Mouse (Mus musculus): ENCODE results near the gene Emc6. TPM values are rescaled to one million over a fixed set of nuclear protein-coding genes. Genes with fewer than 3 reads are reported as not detected.

Emc6 gene
- polyA plus RNA-seq, 1 experiment from 2014 or later: 111 TPM

GRCm38 (mm10) chr11:73148209-73148608 is 28.6 kb downstream of the Emc6 start:
- no peaks in the 10 kb centered on the region for H3K4me1 ChIP-seq (ENCODE audit: control insufficient read depth, insufficient read depth, low read length)
- H3K9ac ChIP-seq (ENCODE audit: low read length): no peak overlapping the region
- H3K4me2 ChIP-seq (ENCODE audit: low read depth, severe bottlenecking): no peak overlapping the region
- no peak for DNase-seq (ENCODE audit: low spot score)
- H3K4me3 ChIP-seq (ENCODE audit: low read depth, low read length): no peak overlapping the region
- no peak overlapping the region for H3K27ac ChIP-seq (replicated peaks; ENCODE audit: low read depth, low read length)
- WGBS: 84% methylated on average over 9 of the region's 9 CpGs
- no peaks in the 10 kb centered on the region for H3K36me3 ChIP-seq (ENCODE audit: control insufficient read depth, insufficient read depth, low read length)
- no peaks in the 10 kb centered on the region for H3K27me3 ChIP-seq (ENCODE audit: control insufficient read depth, insufficient read depth, low read length)
- no peaks in the 10 kb centered on the region for H3K9me3 ChIP-seq (ENCODE audit: control insufficient read depth, low read length)
- ATAC-seq (ENCODE audit: insufficient number of reproducible peaks, low FRiP score, low TSS enrichment, low read depth): no peak

- no peak for DNase-seq (ENCODE audit: low spot score)
- no peak for ATAC-seq (ENCODE audit: insufficient number of reproducible peaks, low FRiP score, low TSS enrichment, low read depth)
- no peak overlapping the region for H3K27ac ChIP-seq (replicated peaks; ENCODE audit: low read depth, low read length)
- H3K27me3 ChIP-seq (ENCODE audit: control insufficient read depth, insufficient read depth, low read length): no peaks in the 10 kb centered on the region
- H3K36me3 ChIP-seq (ENCODE audit: control insufficient read depth, insufficient read depth, low read length): no peaks in the 10 kb centered on the region
- no peak overlapping the region for H3K4me3 ChIP-seq (ENCODE audit: low read depth, low read length)
- H3K9me3 ChIP-seq (ENCODE audit: control insufficient read depth, low read length): no peaks in the 10 kb centered on the region
- no peaks in the 10 kb centered on the region for H3K4me1 ChIP-seq (ENCODE audit: control insufficient read depth, insufficient read depth, low read length)
- H3K4me2 ChIP-seq (ENCODE audit: low read depth, severe bottlenecking): no peak overlapping the region
- WGBS: 57% methylated on average over 7 of the region's 7 CpGs
- H3K9ac ChIP-seq (ENCODE audit: low read length): no peak overlapping the region
Measured at GRCm38 (mm10) chr11:73146975-73147365, 29.9 kb downstream of the Emc6 start.

GRCm38 (mm10) chr11:73146026-73146974 is 30.5 kb downstream of the Emc6 start:
- Histone ChIP-seq H3K4me2 (ENCODE audit: low read depth, severe bottlenecking) (no peak overlapping the region), H3K4me1 (ENCODE audit: control insufficient read depth, insufficient read depth, low read length) (no peaks in the 10 kb centered on the region), H3K9ac (ENCODE audit: low read length) (no peak overlapping the region), H3K4me3 (ENCODE audit: low read depth, low read length) (no peak overlapping the region), H3K27me3 (ENCODE audit: control insufficient read depth, insufficient read depth, low read length) (no peaks in the 10 kb centered on the region), H3K27ac (replicated peaks; ENCODE audit: low read depth, low read length) (no peak overlapping the region), H3K36me3 (ENCODE audit: control insufficient read depth, insufficient read depth, low read length) (no peaks in the 10 kb centered on the region), H3K9me3 (ENCODE audit: control insufficient read depth, low read length) (no peaks in the 10 kb centered on the region)
- ATAC-seq (ENCODE audit: insufficient number of reproducible peaks, low FRiP score, low TSS enrichment, low read depth) (no peak), DNase-seq (ENCODE audit: low spot score) (no peak)
- 60% methylated on average over 11 of the region's 11 CpGs for WGBS

GRCm38 (mm10) chr11:73144261-73144681 is 32.6 kb downstream of the Emc6 start:
- no peak overlapping the region for H3K9ac ChIP-seq (ENCODE audit: low read length)
- ATAC-seq (ENCODE audit: insufficient number of reproducible peaks, low FRiP score, low TSS enrichment, low read depth): no peak
- no peaks in the 10 kb centered on the region for H3K4me1 ChIP-seq (ENCODE audit: control insufficient read depth, insufficient read depth, low read length)
- DNase-seq (ENCODE audit: low spot score): no peak
- H3K4me2 ChIP-seq (ENCODE audit: low read depth, severe bottlenecking): no peak overlapping the region
- no peaks in the 10 kb centered on the region for H3K36me3 ChIP-seq (ENCODE audit: control insufficient read depth, insufficient read depth, low read length)
- H3K4me3 ChIP-seq (ENCODE audit: low read depth, low read length): no peak overlapping the region
- H3K9me3 ChIP-seq (ENCODE audit: control insufficient read depth, low read length): no peaks in the 10 kb centered on the region
- H3K27ac ChIP-seq (replicated peaks; ENCODE audit: low read depth, low read length): no peak overlapping the region
- WGBS: 86% methylated on average over 1 of the region's 1 CpGs
- H3K27me3 ChIP-seq (ENCODE audit: control insufficient read depth, insufficient read depth, low read length): no peaks in the 10 kb centered on the region

- Histone ChIP-seq H3K4me3 (ENCODE audit: low read depth, low read length) (peak within 1 kb of the TSS; percentile 92), H3K9ac (ENCODE audit: low read length) (peak within 1 kb of the TSS; percentile 82), H3K4me2 (ENCODE audit: low read depth, severe bottlenecking) (peak within 1 kb of the TSS; percentile 70), H3K27me3 (ENCODE audit: control insufficient read depth, insufficient read depth, low read length) (no peaks in the 10 kb centered on the region), H3K27ac (replicated peaks; ENCODE audit: low read depth, low read length) (no peak within 1 kb of the TSS), H3K36me3 (ENCODE audit: control insufficient read depth, insufficient read depth, low read length) (peaks cover 10% of the 10 kb centered on the region), H3K9me3 (ENCODE audit: control insufficient read depth, low read length) (no peaks in the 10 kb centered on the region), H3K4me1 (ENCODE audit: control insufficient read depth, insufficient read depth, low read length) (peaks cover 9% of the 10 kb centered on the region)
- under 1% methylated on average over 82 of the region's 84 CpGs for WGBS
- peak; percentile 96 for DNase-seq (ENCODE audit: low spot score)
- ATAC-seq (ENCODE audit: insufficient number of reproducible peaks, low FRiP score, low TSS enrichment, low read depth): peak; percentile 92
Measured at GRCm38 (mm10) chr11:73137591-73138501, 39.0 kb downstream of the Emc6 start, which contains the start of gene Haspin. Haspin (minus strand) TSS chr11:73138294.

GRCm38 (mm10) chr11:73137116-73137515 is 39.7 kb downstream of the Emc6 start:
- Histone ChIP-seq H3K9ac (ENCODE audit: low read length) (peak overlapping the region; percentile 82), H3K4me3 (ENCODE audit: low read depth, low read length) (peak overlapping the region; percentile 92), H3K27me3 (ENCODE audit: control insufficient read depth, insufficient read depth, low read length) (no peaks in the 10 kb centered on the region), H3K4me2 (ENCODE audit: low read depth, severe bottlenecking) (peak overlapping the region; percentile 70), H3K36me3 (ENCODE audit: control insufficient read depth, insufficient read depth, low read length) (peaks cover 13% of the 10 kb centered on the region), H3K4me1 (ENCODE audit: control insufficient read depth, insufficient read depth, low read length) (peaks cover 9% of the 10 kb centered on the region), H3K9me3 (ENCODE audit: control insufficient read depth, low read length) (no peaks in the 10 kb centered on the region), H3K27ac (replicated peaks; ENCODE audit: low read depth, low read length) (no peak overlapping the region)
- ATAC-seq (ENCODE audit: insufficient number of reproducible peaks, low FRiP score, low TSS enrichment, low read depth): no peak
- WGBS: 48% methylated on average over 11 of the region's 11 CpGs
- no peak for DNase-seq (ENCODE audit: low spot score)

- Histone ChIP-seq H3K9me3 (ENCODE audit: control insufficient read depth, low read length) (no peaks in the 10 kb centered on the region), H3K4me1 (ENCODE audit: control insufficient read depth, insufficient read depth, low read length) (peaks cover 9% of the 10 kb centered on the region), H3K4me2 (ENCODE audit: low read depth, severe bottlenecking) (peak overlapping the region; percentile 70; the same call in 1 of the 2 replicates), H3K4me3 (ENCODE audit: low read depth, low read length) (peak overlapping the region; percentile 92; the same call in 1 of the 2 replicates), H3K27ac (replicated peaks; ENCODE audit: low read depth, low read length) (no peak overlapping the region), H3K36me3 (ENCODE audit: control insufficient read depth, insufficient read depth, low read length) (peaks cover 13% of the 10 kb centered on the region), H3K27me3 (ENCODE audit: control insufficient read depth, insufficient read depth, low read length) (no peaks in the 10 kb centered on the region), H3K9ac (ENCODE audit: low read length) (no peak overlapping the region; the same call in 1 of the 2 replicates)
- DNase-seq (ENCODE audit: low spot score) (no peak), ATAC-seq (ENCODE audit: insufficient number of reproducible peaks, low FRiP score, low TSS enrichment, low read depth) (no peak)
- WGBS: 81% methylated on average over 6 of the region's 6 CpGs
Measured at GRCm38 (mm10) chr11:73136587-73136986, 40.2 kb downstream of the Emc6 start.

- peaks cover 9% of the 10 kb centered on the region for H3K4me1 ChIP-seq (ENCODE audit: control insufficient read depth, insufficient read depth, low read length)
- 0 out of 2 replicates have a peak overlapping the region, but pooled peaks have one; percentile 17 for H3K9ac ChIP-seq (ENCODE audit: low read length)
- no peak overlapping the region for H3K4me2 ChIP-seq (ENCODE audit: low read depth, severe bottlenecking)
- H3K9me3 ChIP-seq (ENCODE audit: control insufficient read depth, low read length): no peaks in the 10 kb centered on the region
- peaks cover 16% of the 10 kb centered on the region for H3K36me3 ChIP-seq (ENCODE audit: control insufficient read depth, insufficient read depth, low read length)
- WGBS: 79% methylated on average over 5 of the region's 5 CpGs
- ATAC-seq (ENCODE audit: insufficient number of reproducible peaks, low FRiP score, low TSS enrichment, low read depth) (no peak), DNase-seq (ENCODE audit: low spot score) (no peak)
- no peak overlapping the region for H3K4me3 ChIP-seq (ENCODE audit: low read depth, low read length)
- H3K27ac ChIP-seq (replicated peaks; ENCODE audit: low read depth, low read length): no peak overlapping the region
- no peaks in the 10 kb centered on the region for H3K27me3 ChIP-seq (ENCODE audit: control insufficient read depth, insufficient read depth, low read length)
Measured at GRCm38 (mm10) chr11:73134222-73134621, 42.6 kb downstream of the Emc6 start.
